Mouse (Mus musculus): ENCODE results near the gene H2afv. TPM values are rescaled to one million over a fixed set of nuclear protein-coding genes. Genes with fewer than 3 reads are reported as not detected.

H2afv gene
- polyA plus RNA-seq, 1 experiment: 29.8 TPM

DNA sequence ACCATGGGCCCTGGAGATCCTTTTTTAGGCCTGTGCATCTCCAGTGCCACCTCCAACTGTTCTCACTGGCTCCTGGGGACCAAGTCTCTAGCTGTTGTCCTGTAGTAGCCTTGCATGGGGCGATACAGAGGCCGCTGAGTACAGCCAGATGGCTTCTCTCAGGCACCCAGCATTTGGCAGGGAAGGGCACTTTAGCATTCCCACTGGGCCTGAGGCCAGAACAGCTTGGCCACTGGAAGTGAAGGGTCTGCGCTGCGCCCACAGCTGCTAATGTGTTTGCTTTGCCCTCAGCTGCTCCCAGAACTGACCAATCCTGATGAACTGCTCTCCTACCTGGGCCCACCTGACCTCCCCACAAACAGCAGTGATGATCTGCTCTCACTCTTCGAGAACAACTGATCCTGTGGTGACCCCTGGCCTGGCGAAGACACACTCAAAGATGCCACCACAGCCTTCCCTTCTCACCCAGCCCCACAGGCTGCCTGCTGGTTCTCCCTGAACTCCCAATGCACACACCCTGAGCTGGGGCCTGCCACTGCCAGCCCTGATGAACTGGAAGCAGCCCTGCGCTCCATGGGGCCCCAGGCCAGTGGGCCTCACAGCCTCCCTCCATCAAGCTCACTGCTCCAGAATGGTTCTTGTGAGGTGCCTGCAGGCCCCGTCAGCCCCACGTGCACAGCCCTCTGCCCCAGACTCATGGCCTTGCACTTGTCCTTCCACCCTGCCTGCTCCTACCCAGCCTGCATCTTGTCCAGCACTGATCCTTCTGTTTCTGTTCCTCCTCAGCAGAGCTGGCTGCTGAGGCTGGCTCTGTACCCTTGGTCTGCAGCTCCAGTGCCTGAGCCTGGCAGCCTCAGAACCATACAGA is 39.3 kb downstream of the H2afv start:
- 89% methylated on average over 9 of the region's 9 CpGs for WGBS
- Histone ChIP-seq H3K4me1 (ENCODE audit: control insufficient read depth, insufficient read depth, insufficient read length) (peaks cover 9% of the 10 kb centered on the region; the same call in 1 of the 2 replicates), H3K27me3 (ENCODE audit: control insufficient read depth, insufficient read depth, low read length) (no peaks in the 10 kb centered on the region), H3K27ac (ENCODE audit: insufficient read depth, low read length) (peak overlapping the region; percentile 53), H3K4me3 (ENCODE audit: extremely low read depth, insufficient read depth, insufficient read length) (no peak overlapping the region), H3K36me3 (ENCODE audit: control insufficient read depth, insufficient read depth, low read length) (peaks cover 49% of the 10 kb centered on the region)
- DNase-seq (ENCODE audit: low read depth in 1 of 2, low spot score in 2 of 2): no peak
- TF ChIP-seq POLR2A (IDR thresholded peaks at IDR 0.05; ENCODE audit: low read depth, low read length) (no peak), CTCF (IDR thresholded peaks at IDR 0.05; ENCODE audit: extremely low read depth, insufficient read depth, insufficient read length, insufficient replicate concordance) (no peak)

DNA sequence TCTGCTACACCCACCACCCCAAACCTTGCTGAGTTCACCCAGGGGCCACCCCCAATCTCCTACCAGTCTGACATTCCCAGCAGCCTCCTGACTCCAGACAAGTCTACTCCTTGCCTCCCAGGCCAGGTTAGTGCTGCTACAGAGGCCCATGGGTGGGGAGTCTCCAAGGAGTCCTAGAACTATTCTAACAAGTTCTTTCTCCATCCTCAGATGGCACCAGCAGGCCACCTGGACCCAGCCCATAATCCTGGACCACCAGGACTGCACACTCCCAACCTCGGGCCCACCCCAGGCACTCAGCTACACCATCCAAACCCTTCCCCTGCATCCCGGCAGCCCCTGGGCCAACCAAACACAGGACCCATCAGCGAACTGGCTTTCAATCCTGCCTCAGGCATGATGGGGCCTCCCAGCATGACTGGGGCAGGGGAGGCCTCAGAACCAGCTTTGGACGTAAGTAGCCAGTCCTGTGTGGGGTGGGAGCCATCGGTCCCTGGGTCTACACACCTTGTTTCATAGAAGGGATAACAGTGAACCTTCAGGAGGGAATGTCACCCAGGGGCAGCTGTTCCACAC is 40.3 kb downstream of the H2afv start:
- Histone ChIP-seq H3K27me3 (ENCODE audit: control insufficient read depth, insufficient read depth, low read length) (no peaks in the 10 kb centered on the region), H3K4me3 (ENCODE audit: extremely low read depth, insufficient read depth, insufficient read length) (no peak overlapping the region), H3K36me3 (ENCODE audit: control insufficient read depth, insufficient read depth, low read length) (peaks cover 57% of the 10 kb centered on the region), H3K4me1 (ENCODE audit: control insufficient read depth, insufficient read depth, insufficient read length) (peaks cover 9% of the 10 kb centered on the region; the same call in 1 of the 2 replicates), H3K27ac (ENCODE audit: insufficient read depth, low read length) (no peak overlapping the region)
- no peak for TF ChIP-seq POLR2A (IDR thresholded peaks at IDR 0.05; ENCODE audit: low read depth, low read length)
- no peak for TF ChIP-seq CTCF (IDR thresholded peaks at IDR 0.05; ENCODE audit: extremely low read depth, insufficient read depth, insufficient read length, insufficient replicate concordance)
- 96% methylated on average over 5 of the region's 5 CpGs for WGBS
- DNase-seq (ENCODE audit: low read depth in 1 of 2, low spot score in 2 of 2): no peak

DNA sequence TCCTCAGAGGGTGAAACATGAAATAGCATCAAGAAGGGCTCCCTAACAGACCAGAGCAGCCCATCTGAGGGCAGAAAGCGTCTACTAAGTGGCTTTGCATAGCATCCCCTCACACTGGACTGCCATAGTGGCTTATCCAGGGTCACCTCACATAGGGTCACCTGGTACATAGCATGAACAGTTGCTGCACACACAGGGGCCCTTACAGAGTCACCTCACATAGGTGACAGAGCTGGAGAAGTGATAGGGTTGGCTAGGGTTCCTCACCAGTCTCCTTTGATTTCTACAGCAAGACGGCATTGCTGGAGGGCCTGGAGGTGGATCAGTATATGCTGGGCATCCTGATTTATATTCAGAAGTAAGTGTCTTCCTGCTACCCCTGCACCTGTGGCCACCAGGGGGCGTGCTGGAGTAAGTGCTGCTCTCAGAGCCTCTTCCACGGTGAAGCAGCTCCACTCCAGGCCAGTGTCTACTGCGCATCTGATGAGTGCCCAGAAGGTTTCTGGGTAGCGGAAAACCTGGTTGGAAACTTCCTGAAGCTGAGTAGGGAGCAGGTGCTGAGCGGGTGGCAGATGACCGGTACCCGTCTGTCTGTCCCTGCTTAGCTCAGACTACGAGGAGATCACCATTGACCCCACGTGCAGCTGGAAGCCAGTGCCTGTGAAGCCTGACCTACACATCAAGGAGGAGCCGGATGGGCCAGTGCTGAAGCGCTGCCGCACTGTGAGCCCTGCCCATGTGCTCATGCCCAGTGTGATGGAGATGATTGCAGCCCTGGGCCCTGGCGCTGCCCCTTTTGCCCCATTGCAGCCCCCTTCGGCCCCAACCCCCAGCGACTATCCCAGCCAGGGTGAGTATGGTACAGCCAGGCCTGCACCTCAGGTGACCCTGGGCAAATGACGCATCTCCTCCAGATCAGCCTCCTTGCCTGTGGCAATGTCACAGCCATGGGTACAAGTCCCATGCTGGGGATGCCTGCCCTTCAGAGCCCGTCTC is 41.4 kb downstream of the H2afv start:
- WGBS: 86% methylated on average over 19 of the region's 19 CpGs
- no peaks in the 10 kb centered on the region for H3K27me3 ChIP-seq (ENCODE audit: control insufficient read depth, insufficient read depth, low read length)
- no peak overlapping the region for H3K4me3 ChIP-seq (ENCODE audit: extremely low read depth, insufficient read depth, insufficient read length)
- DNase-seq (ENCODE audit: low read depth in 1 of 2, low spot score in 2 of 2): peak; percentile 55 to 78
- peaks cover 66% of the 10 kb centered on the region for H3K36me3 ChIP-seq (ENCODE audit: control insufficient read depth, insufficient read depth, low read length)
- H3K27ac ChIP-seq (ENCODE audit: insufficient read depth, low read length): no peak overlapping the region
- TF ChIP-seq POLR2A (IDR thresholded peaks at IDR 0.05; ENCODE audit: low read depth, low read length): no peak
- peak; percentile 84; the same call in 1 of the 2 replicates for TF ChIP-seq CTCF (IDR thresholded peaks at IDR 0.05; ENCODE audit: extremely low read depth, insufficient read depth, insufficient read length, insufficient replicate concordance)
- peaks cover 9% of the 10 kb centered on the region; the same call in 1 of the 2 replicates for H3K4me1 ChIP-seq (ENCODE audit: control insufficient read depth, insufficient read depth, insufficient read length)

DNA sequence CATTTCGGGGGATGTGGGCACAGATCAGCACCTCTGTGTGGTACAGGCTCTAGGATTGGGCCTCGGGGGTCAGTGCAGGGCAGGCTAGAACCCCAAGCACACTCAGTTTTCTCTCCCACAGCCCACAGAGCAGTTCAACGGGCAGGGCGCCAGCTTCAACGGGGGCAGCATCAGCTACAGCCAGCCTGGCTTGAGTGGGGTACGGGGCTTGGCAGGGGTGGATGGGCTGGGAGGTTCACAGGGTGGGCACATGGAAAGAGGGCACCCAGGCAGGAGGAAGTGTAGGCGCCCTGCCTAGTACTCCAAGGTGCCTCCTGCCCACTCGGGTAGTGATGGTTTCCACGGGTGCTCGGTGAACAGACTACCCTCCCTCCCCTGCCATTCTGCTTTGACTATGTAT is 46.1 kb downstream of the H2afv start:
- TF ChIP-seq CTCF (IDR thresholded peaks at IDR 0.05; ENCODE audit: extremely low read depth, insufficient read depth, insufficient read length, insufficient replicate concordance) (no peak), POLR2A (IDR thresholded peaks at IDR 0.05; ENCODE audit: low read depth, low read length) (no peak)
- no peak overlapping the region for H3K27ac ChIP-seq (ENCODE audit: insufficient read depth, low read length)
- H3K27me3 ChIP-seq (ENCODE audit: control insufficient read depth, insufficient read depth, low read length): no peaks in the 10 kb centered on the region
- 91% methylated on average over 10 of the region's 10 CpGs for WGBS
- peaks cover 71% of the 10 kb centered on the region for H3K36me3 ChIP-seq (ENCODE audit: control insufficient read depth, insufficient read depth, low read length)
- H3K4me3 ChIP-seq (ENCODE audit: extremely low read depth, insufficient read depth, insufficient read length): no peak overlapping the region
- no peak for DNase-seq (ENCODE audit: low read depth in 1 of 2, low spot score in 2 of 2)
- H3K4me1 ChIP-seq (ENCODE audit: control insufficient read depth, insufficient read depth, insufficient read length): no peaks in the 10 kb centered on the region

DNA sequence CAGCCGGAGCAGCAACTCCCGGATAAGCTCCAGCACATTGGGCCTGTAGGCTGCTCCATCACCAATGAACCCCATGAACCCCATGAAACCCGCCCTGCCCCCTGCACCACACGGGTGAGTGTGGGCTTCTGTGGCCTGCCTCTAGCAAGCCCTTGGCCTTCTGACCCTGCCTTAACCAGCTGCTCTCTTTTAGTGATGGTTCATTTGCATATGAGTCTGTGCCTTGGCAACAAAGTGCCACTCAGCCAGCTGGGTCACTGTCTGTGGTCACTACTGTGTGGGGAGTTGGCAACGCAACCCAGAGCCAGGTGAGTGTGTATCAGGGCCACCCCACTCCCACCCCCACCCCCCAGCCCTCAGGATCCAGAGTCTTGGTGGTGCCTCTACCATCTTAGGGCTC is 48.7 kb downstream of the H2afv start:
- Histone ChIP-seq H3K27ac (ENCODE audit: insufficient read depth, low read length) (no peak overlapping the region), H3K4me3 (ENCODE audit: extremely low read depth, insufficient read depth, insufficient read length) (no peak overlapping the region), H3K27me3 (ENCODE audit: control insufficient read depth, insufficient read depth, low read length) (no peaks in the 10 kb centered on the region), H3K4me1 (ENCODE audit: control insufficient read depth, insufficient read depth, insufficient read length) (peaks cover 12% of the 10 kb centered on the region; the same call in 1 of the 2 replicates), H3K36me3 (ENCODE audit: control insufficient read depth, insufficient read depth, low read length) (peaks cover 51% of the 10 kb centered on the region)
- DNase-seq (ENCODE audit: low read depth in 1 of 2, low spot score in 2 of 2): no peak
- TF ChIP-seq POLR2A (IDR thresholded peaks at IDR 0.05; ENCODE audit: low read depth, low read length) (no peak), CTCF (IDR thresholded peaks at IDR 0.05; ENCODE audit: extremely low read depth, insufficient read depth, insufficient read length, insufficient replicate concordance) (no peak)
- 80% methylated on average over 5 of the region's 5 CpGs for WGBS

DNA sequence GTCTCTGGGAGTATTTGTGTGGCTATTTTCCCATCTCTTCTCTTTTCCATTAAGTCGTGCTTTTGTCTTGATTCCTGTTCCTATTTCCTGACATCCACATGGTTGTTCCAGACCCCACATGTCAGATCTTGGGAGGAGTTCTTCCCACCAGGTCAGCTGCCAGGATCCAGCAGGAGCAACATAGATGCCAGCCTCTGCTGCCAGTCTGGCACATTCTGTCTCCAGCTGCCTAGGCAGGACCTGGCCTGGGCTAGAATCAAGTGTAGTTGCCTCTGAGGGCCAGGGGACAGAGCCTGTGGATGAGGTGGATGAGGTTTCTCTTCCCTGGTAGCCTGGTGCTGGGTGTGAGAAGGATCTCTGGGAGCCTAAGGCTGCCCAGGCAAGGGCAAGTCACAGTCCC is 50.4 kb downstream of the H2afv start:
- H3K36me3 ChIP-seq (ENCODE audit: control insufficient read depth, insufficient read depth, low read length): peaks cover 41% of the 10 kb centered on the region
- no peak overlapping the region for H3K4me3 ChIP-seq (ENCODE audit: extremely low read depth, insufficient read depth, insufficient read length)
- no peak for DNase-seq (ENCODE audit: low read depth in 1 of 2, low spot score in 2 of 2)
- H3K27me3 ChIP-seq (ENCODE audit: control insufficient read depth, insufficient read depth, low read length): no peaks in the 10 kb centered on the region
- no peak overlapping the region for H3K27ac ChIP-seq (ENCODE audit: insufficient read depth, low read length)
- TF ChIP-seq POLR2A (IDR thresholded peaks at IDR 0.05; ENCODE audit: low read depth, low read length): no peak
- TF ChIP-seq CTCF (IDR thresholded peaks at IDR 0.05; ENCODE audit: extremely low read depth, insufficient read depth, insufficient read length, insufficient replicate concordance): no peak
- 74% methylated on average over 1 of the region's 1 CpGs for WGBS
- H3K4me1 ChIP-seq (ENCODE audit: control insufficient read depth, insufficient read depth, insufficient read length): peaks cover 17% of the 10 kb centered on the region; the same call in 1 of the 2 replicates

Measured in spleen, adult 2 months (tissue).